Mouse (Mus musculus) hindbrain, embryonic 10.5 days (tissue): Measurements from ENCODE around the gene Dnajb2. TPM values are rescaled to one million over a fixed set of nuclear protein-coding genes. Genes with fewer than 3 reads are reported as not detected.

Experiments
- DNase-seq: peaks from one replicate; pipeline ENCODE4 v3.0.0-alpha.2; 2017; ENCODE audit warnings: low spot score
- H3K27ac ChIP-seq: fragments of 300-500 bp; sonication (generic); 2 replicates; pipeline ENCODE4 v1.5.1; 2016; ENCODE audit warnings: mild to moderate bottlenecking, moderate library complexity
- H3K27me3 ChIP-seq: fragments of 300-500 bp; sonication (generic); 2 replicates; pipeline ENCODE4 v1.6.1; 2016; ENCODE audit warnings: mild to moderate bottlenecking; ENCODE audit not compliant: poor library complexity, insufficient read depth, severe bottlenecking
- H3K36me3 ChIP-seq: fragments of 300-500 bp; sonication (generic); 2 replicates; pipeline ENCODE4 v1.6.1; 2016; ENCODE audit warnings: mild to moderate bottlenecking, moderate library complexity
- H3K4me1 ChIP-seq: fragments of 300-500 bp; sonication (generic); replicated peaks from 2 replicates; pipeline ENCODE4 v1.6.1; 2016; ENCODE audit warnings: mild to moderate bottlenecking
- H3K4me3 ChIP-seq: fragments of 300-500 bp; sonication (generic); 2 replicates; pipeline ENCODE4 v1.5.1; 2016; ENCODE audit warnings: mild to moderate bottlenecking, moderate library complexity
- H3K9me3 ChIP-seq: fragments of 300-500 bp; sonication (generic); 2 replicates; pipeline ENCODE4 v1.6.1; 2016; ENCODE audit warnings: mild to moderate bottlenecking, moderate library complexity
- WGBS: fragments of 180-500 bp; shearing (Covaris S2); methylation state at CpG from one replicate; pipeline ENCODE4 v1.1.7; 2016; 5-methylcytosine and 5-hydroxymethylcytosine counted together
- polyA plus RNA-seq: library from polyadenylated mRNA; unstranded; fragments of >200 nt; fragmentation: Nextera tagmentation; extraction: Ambion mirVana; gene quantifications from 2 replicates; pipeline ENCODE4 v1.2.1, GENCODE M21; 2016

Dnajb2 gene
- polyA plus RNA-seq, 1 experiment from 2014 or later: 37.5 TPM

DNA sequence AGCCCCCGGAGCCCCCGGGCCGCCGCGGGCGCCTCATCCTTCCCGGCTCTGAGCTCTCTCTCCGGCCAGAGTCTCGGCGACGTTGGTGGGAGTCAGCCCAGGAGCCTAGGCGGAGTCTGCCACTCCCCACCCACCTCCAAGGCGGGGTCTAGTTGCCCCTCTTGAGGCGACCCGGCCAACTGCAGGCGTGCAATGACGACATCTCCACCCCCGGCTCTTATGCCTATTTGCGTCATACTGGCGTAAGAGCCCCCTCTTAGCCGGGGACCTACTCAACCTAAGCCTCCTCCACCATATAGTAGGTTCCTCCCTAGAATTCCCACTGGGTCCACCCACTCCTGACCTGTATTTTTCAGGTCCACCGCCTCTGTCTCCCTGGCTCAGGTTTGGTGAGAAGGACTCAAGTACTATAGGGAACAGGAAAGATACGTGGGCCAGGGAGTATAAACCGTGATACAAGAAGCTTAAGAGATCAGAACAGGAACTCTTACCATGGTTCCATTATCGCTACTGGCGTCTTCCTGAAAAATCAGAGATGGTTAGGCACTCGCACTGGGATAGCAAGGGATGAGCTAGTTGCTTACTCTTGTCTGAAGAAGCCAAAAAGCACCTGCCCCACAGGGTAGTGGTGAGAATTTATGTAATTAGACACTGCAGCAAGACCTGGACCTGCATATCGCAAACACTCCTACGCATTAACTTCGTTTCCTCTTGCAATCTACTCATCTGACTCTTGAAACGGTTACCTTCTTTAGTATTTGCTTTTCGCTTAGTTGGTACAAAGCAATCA is 28.1 kb downstream of the Dnajb2 start, which contains the start of gene Ptprn:
Ptprn (minus strand) TSS at position 412 of the 790 bp plus-strand sequence.
- H3K27me3 ChIP-seq: peaks cover 59% of the 10 kb centered on the region
- no peaks in the 10 kb centered on the region for H3K36me3 ChIP-seq
- peaks cover 12% of the 10 kb centered on the region for H3K4me1 ChIP-seq
- peak within 1 kb of the TSS; percentile 54 for H3K4me3 ChIP-seq
- no peak for DNase-seq
- peak within 1 kb of the TSS; percentile 64 for H3K27ac ChIP-seq
- WGBS: 12% methylated on average over 32 of the region's 32 CpGs
- H3K9me3 ChIP-seq: no peaks in the 10 kb centered on the region

GRCm38 (mm10) chr1:75277195-75278188 is 41.3 kb downstream of the Dnajb2 start:
- H3K9me3 ChIP-seq: peaks cover 11% of the 10 kb centered on the region; the same call in 1 of the 2 replicates
- WGBS: 4% methylated on average over 23 of the region's 23 CpGs
- peak overlapping the region; percentile 40 for H3K4me3 ChIP-seq
- 0 out of 2 replicates have a peak, but pooled peaks cover 6% of the 10 kb centered on the region for H3K4me1 ChIP-seq
- peaks cover 33% of the 10 kb centered on the region for H3K27me3 ChIP-seq
- 0 out of 2 replicates have a peak overlapping the region, but pooled peaks have one; percentile 12 for H3K27ac ChIP-seq
- peak; percentile 45 for DNase-seq
- no peaks in the 10 kb centered on the region for H3K36me3 ChIP-seq

- Histone ChIP-seq H3K4me1 (0 out of 2 replicates have a peak, but pooled peaks cover 6% of the 10 kb centered on the region), H3K4me3 (peak within 1 kb of the TSS; percentile 40), H3K9me3 (peaks cover 11% of the 10 kb centered on the region; the same call in 1 of the 2 replicates), H3K27me3 (peaks cover 33% of the 10 kb centered on the region), H3K36me3 (no peaks in the 10 kb centered on the region), H3K27ac (0 out of 2 replicates have a peak within 1 kb of the TSS, but pooled peaks have one; percentile 12)
- 6% methylated on average over 13 of the region's 13 CpGs for WGBS
- no peak for DNase-seq
These were observed 42.0 kb downstream of the Dnajb2 start, which contains the start of gene Resp18 for GRCm38 (mm10) chr1:75278228-75278627. Resp18 (minus strand) TSS chr1:75278415.

DNA sequence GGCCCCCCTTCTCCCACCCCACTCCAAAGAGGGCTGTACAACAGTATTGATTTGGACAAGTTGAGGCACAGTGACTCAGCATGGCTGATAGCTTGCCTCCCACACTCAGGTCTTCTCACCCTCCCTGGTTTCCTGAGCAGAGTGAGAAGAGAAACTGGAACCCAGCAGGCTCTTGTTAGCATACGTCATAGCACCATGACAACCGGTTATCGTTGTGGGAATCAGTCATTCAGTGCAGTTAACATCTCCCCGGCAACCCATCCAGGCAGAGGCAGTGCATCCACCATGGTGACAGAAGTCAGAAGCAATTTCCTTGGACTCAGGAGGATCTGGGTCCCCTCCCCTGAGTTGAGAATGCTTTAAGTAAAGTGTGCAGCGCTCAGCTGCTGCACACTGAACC is 46.8 kb downstream of the Dnajb2 start:
- Histone ChIP-seq H3K4me1 (0 out of 2 replicates have a peak, but pooled peaks cover 4% of the 10 kb centered on the region), H3K27me3 (peaks cover 12% of the 10 kb centered on the region), H3K36me3 (no peaks in the 10 kb centered on the region), H3K27ac (no peak overlapping the region), H3K9me3 (peaks cover 11% of the 10 kb centered on the region; the same call in 1 of the 2 replicates), H3K4me3 (no peak overlapping the region)
- DNase-seq: no peak
- 76% methylated on average over 5 of the region's 5 CpGs for WGBS

DNA sequence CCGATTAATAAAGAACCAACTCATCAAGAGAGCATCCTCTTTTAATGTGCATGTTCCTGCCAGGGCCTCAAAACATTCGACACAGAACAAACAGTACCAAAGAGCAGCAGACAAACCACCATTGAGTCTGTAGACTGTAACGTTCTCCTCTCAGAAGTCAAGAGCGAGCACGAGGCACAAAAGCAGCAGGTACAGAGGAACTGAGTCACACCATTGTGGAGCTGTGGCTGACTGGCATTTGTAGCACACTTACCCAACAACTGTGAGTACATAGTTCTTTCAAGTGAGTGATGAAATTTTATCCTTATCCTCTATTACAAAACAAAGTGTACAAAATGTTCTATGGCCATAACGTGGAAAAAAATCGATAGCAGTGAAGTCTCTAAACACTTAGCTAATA is 48.7 kb downstream of the Dnajb2 start:
- no peak for DNase-seq
- Histone ChIP-seq H3K27me3 (no peaks in the 10 kb centered on the region), H3K36me3 (no peaks in the 10 kb centered on the region), H3K9me3 (peaks cover 11% of the 10 kb centered on the region; the same call in 1 of the 2 replicates), H3K27ac (no peak overlapping the region), H3K4me3 (no peak overlapping the region), H3K4me1 (peaks cover 16% of the 10 kb centered on the region)
- WGBS: 89% methylated on average over 7 of the region's 7 CpGs

- H3K4me1 ChIP-seq: peaks cover 32% of the 10 kb centered on the region
- H3K36me3 ChIP-seq: no peaks in the 10 kb centered on the region
- H3K27ac ChIP-seq: peak overlapping the region; percentile 75
- no peak overlapping the region for H3K4me3 ChIP-seq
- WGBS: 6% methylated on average over 7 of the region's 7 CpGs
- peak; percentile 77 for DNase-seq
- H3K9me3 ChIP-seq: no peaks in the 10 kb centered on the region
- no peaks in the 10 kb centered on the region for H3K27me3 ChIP-seq
These were observed 53.2 kb downstream of the Dnajb2 start for GRCm38 (mm10) chr1:75289376-75289775.

GRCm38 (mm10) chr1:75289888-75290431 is 53.8 kb downstream of the Dnajb2 start:
- H3K4me3 ChIP-seq: no peak overlapping the region
- no peaks in the 10 kb centered on the region for H3K27me3 ChIP-seq
- H3K27ac ChIP-seq: peak overlapping the region; percentile 75
- DNase-seq: no peak
- peaks cover 32% of the 10 kb centered on the region for H3K4me1 ChIP-seq
- no peaks in the 10 kb centered on the region for H3K9me3 ChIP-seq
- H3K36me3 ChIP-seq: no peaks in the 10 kb centered on the region
- 52% methylated on average over 8 of the region's 8 CpGs for WGBS

DNA sequence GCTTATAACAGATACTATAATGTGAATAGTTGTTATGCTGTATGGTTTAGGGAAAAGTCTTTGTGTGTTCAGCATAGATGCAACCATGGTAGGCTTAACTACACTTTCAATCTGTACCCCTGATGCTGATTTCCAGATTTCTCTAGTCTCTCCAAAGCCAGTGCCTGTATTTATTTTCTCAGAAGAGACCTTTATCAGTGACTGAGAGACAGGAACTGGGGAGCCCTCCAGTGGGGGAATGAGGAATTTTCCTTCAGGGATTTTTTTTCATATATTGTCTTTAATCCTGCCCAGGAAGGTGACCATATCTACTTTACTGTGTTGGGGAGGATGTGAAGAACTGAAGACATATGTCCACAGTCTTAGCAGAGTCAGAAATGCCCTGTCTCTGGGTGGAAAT is 54.4 kb downstream of the Dnajb2 start:
- H3K36me3 ChIP-seq: no peaks in the 10 kb centered on the region
- no peak overlapping the region for H3K27ac ChIP-seq
- no peaks in the 10 kb centered on the region for H3K9me3 ChIP-seq
- H3K4me1 ChIP-seq: peaks cover 32% of the 10 kb centered on the region
- H3K4me3 ChIP-seq: no peak overlapping the region
- H3K27me3 ChIP-seq: no peaks in the 10 kb centered on the region
- DNase-seq: no peak

DNA sequence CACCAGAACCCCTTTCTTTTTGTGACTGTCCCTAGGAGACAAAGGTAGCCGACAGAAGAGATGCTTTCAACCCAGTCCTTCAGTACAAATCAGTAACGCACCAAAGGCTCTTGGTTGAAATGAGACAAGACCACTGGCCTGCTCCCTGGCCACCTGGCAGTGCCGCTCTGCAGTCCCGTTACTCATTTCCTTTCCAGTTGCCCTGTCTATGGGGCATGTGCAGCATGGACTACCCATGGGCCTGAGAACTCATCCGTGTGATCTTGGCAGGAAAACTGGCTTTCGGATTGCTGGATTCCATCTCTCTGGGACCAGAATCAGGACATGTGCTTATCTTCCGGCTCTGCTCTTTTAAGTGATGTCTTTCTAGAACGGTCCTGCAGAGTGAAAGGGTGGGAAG is 55.1 kb downstream of the Dnajb2 start:
- no peaks in the 10 kb centered on the region for H3K36me3 ChIP-seq
- H3K9me3 ChIP-seq: no peaks in the 10 kb centered on the region
- no peak for DNase-seq
- no peak overlapping the region for H3K4me3 ChIP-seq
- H3K27me3 ChIP-seq: no peaks in the 10 kb centered on the region
- 81% methylated on average over 8 of the region's 8 CpGs for WGBS
- no peak overlapping the region for H3K27ac ChIP-seq
- H3K4me1 ChIP-seq: peaks cover 32% of the 10 kb centered on the region

DNA sequence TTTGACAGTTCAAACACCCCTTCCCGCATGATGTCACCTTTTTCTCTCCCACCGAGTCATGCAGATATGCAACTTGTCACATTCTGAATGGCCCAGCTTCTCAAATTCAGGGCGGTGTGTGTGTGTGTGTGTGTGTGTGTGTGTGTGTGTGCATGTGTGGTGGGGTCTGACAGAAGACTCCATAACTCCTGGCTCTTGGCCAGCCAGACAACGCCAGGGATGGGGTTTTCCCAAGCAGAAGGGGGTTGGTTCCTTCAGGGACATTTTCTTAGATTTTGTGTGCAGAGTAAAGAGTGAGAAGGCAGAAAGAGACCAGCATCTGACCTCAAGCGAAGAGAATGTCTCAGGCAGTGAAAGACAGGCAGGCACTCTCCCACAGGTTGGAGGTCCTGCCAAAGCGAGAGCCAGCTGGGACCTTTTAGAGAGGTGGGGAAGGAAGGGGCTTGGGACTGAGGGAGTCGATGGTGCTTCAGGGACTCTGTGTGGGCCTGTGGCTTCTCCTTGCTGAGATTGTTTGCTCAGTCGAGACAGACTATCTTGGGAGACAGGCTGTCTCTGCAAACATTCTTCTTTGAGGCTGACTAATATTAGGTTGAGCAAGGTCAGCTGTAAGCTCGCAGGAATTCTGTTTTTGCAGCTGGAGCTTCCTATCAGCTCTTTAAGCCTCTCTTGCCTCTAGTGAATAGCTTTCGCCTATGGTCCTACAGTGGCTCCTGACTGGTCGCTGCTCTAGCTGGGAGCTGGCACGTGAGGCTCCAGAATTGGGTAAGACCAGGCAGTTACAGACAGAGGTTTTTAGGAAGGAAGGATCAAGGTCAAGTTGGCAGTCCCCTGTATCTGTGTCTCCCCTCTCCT is 56.5 kb downstream of the Dnajb2 start:
- peaks cover 32% of the 10 kb centered on the region for H3K4me1 ChIP-seq
- no peak overlapping the region for H3K4me3 ChIP-seq
- DNase-seq: no peak
- 61% methylated on average over 12 of the region's 12 CpGs for WGBS
- H3K9me3 ChIP-seq: no peaks in the 10 kb centered on the region
- H3K27ac ChIP-seq: no peak overlapping the region
- H3K36me3 ChIP-seq: no peaks in the 10 kb centered on the region
- H3K27me3 ChIP-seq: no peaks in the 10 kb centered on the region

DNA sequence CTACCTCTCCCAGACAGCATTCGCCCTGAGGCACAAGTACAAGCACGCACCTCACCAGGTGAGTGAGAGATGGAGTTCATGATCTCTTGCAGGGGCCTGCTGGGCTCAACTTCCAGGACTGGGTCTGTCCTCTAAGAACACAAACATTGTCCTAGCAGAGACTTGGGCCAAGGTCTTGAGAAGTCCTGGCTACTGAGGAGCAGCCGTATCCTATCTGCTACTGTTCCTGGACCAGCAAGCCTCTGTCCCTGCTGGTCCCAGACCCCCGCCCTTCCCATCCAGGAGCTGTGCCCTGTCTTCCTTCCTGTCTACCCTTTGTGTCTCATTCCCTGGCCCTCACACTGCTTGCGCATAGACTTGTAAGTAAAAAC is 57.1 kb downstream of the Dnajb2 start:
- Histone ChIP-seq H3K27ac (no peak overlapping the region), H3K4me1 (peaks cover 30% of the 10 kb centered on the region), H3K9me3 (no peaks in the 10 kb centered on the region), H3K4me3 (no peak overlapping the region), H3K36me3 (no peaks in the 10 kb centered on the region), H3K27me3 (no peaks in the 10 kb centered on the region)
- WGBS: 83% methylated on average over 5 of the region's 5 CpGs
- no peak for DNase-seq

DNA sequence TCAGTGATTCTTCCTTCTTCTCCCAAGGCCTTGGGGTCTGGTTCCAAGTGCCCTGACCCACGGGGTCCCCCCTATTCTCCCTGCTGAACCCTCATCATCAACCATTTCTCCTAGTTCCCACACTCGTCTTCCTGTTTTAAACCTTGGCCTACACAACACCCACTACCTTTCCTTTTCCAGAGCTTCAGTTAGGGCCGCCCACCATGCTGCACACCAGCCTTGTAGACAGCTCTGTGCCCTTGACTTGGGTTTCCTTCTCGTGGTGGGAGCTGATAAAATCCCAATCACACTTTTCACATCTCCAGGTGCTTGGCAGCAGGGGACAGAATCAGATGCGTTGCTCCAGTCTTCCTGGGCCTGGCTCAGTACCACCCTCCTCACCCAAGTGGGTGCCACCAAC is 58.1 kb downstream of the Dnajb2 start:
- 82% methylated on average over 5 of the region's 5 CpGs for WGBS
- Histone ChIP-seq H3K9me3 (no peaks in the 10 kb centered on the region), H3K4me3 (no peak overlapping the region), H3K4me1 (peaks cover 22% of the 10 kb centered on the region), H3K27ac (no peak overlapping the region), H3K27me3 (no peaks in the 10 kb centered on the region), H3K36me3 (no peaks in the 10 kb centered on the region)
- DNase-seq: no peak
